Mouse (Mus musculus): ENCODE measurements around the gene Rbm26.

Gene Rbm26

GRCm38 (mm10) chr14:105087001-105087400 lies 90.1 kb downstream of the Rbm26 start:
- no peak for DNase-seq (ENCODE audit: low spot score)

- DNase-seq (ENCODE audit: low spot score), result no peak
Measured at GRCm38 (mm10) chr14:105085332-105085993, 91.7 kb downstream of the Rbm26 start.

- DNase-seq (ENCODE audit: low spot score), result no peak
Measured at GRCm38 (mm10) chr14:105084757-105085330, 92.3 kb downstream of the Rbm26 start.

- DNase-seq (ENCODE audit: low spot score), result no peak
Measured at GRCm38 (mm10) chr14:105084106-105084505, 93.0 kb downstream of the Rbm26 start.

GRCm38 (mm10) chr14:105074776-105075175 lies 102.4 kb downstream of the Rbm26 start:
- no peak for DNase-seq (ENCODE audit: low spot score)

GRCm38 (mm10) chr14:105074376-105074775 lies 102.8 kb downstream of the Rbm26 start:
- DNase-seq (ENCODE audit: low spot score), result no peak

- no peak for DNase-seq (ENCODE audit: low spot score)
Measured at GRCm38 (mm10) chr14:105071010-105071509, 106.1 kb downstream of the Rbm26 start.

- DNase-seq (ENCODE audit: low spot score), result no peak
Measured at GRCm38 (mm10) chr14:105070258-105071009, 106.7 kb downstream of the Rbm26 start.

GRCm38 (mm10) chr14:105068060-105068459 lies 109.1 kb downstream of the Rbm26 start:
- DNase-seq (ENCODE audit: low spot score), result no peak

GRCm38 (mm10) chr14:105064243-105064642 lies 112.9 kb downstream of the Rbm26 start:
- no peak for DNase-seq (ENCODE audit: low spot score)

GRCm38 (mm10) chr14:105061230-105061629 lies 115.9 kb downstream of the Rbm26 start:
- DNase-seq (ENCODE audit: low spot score), result no peak

- no peak for DNase-seq (ENCODE audit: low spot score)
Measured at GRCm38 (mm10) chr14:105057934-105058333, 119.2 kb downstream of the Rbm26 start.

Measured in urinary bladder, postnatal 10 days (tissue).